Mouse (Mus musculus) common myeloid progenitor, adult 5-6 weeks (primary cell): ENCODE measurements around the gene Epha10. TPM values are rescaled to one million over a fixed set of nuclear protein-coding genes. Genes with fewer than 3 reads are reported as not detected.
A peak's percentile ranks its signal among the peaks of the same experiment; 100 is the strongest.
"Not testable (repeated sequence)": the region's sequence is repeated elsewhere in the genome, so short reads cannot be mapped to it uniquely, and the experiment has no call there.

Source experiments
- ATAC-seq: replicated peaks from 2 replicates; pipeline ENCODE4 v1.8.0; 2016; ENCODE audit warnings: low read depth, mild to moderate bottlenecking, moderate TSS enrichment, inconsistent platforms; ENCODE audit not compliant: poor library complexity, severe bottlenecking
- total RNA-seq: library from RNA; stranded (forward); fragments of 200-1000, 187-1606 nt; gene quantifications from 2 replicates; pipeline ENCODE4 v1.2.3, GENCODE M21; 2017

Gene Epha10
- total RNA-seq, 1 experiment from 2014 or later, result not detected

- ATAC-seq, result no peak
Measured at GRCm38 (mm10) chr4:124893769-124894168, 13.1 kb downstream of the Epha10 start.

GRCm38 (mm10) chr4:124894508-124895428 lies 14.1 kb downstream of the Epha10 start:
- ATAC-seq, result no peak; the same call in 1 of the 2 replicates

- ATAC-seq, result no peak
Measured at GRCm38 (mm10) chr4:124898428-124898827, 17.7 kb downstream of the Epha10 start.

GRCm38 (mm10) chr4:124899906-124900305 lies 19.2 kb downstream of the Epha10 start:
- no peak for ATAC-seq

- ATAC-seq, result no peak
Measured at GRCm38 (mm10) chr4:124905417-124905816, 24.7 kb downstream of the Epha10 start.

- 0 out of 2 replicates have a peak, but pooled peaks have one; percentile 15 for ATAC-seq
Measured at GRCm38 (mm10) chr4:124905971-124906822, 25.5 kb downstream of the Epha10 start.

- ATAC-seq, result no peak
Measured at GRCm38 (mm10) chr4:124928102-124928501, 47.4 kb downstream of the Epha10 start.

GRCm38 (mm10) chr4:124936613-124937471 lies 56.1 kb downstream of the Epha10 start, which contains the start of gene 9930104L06Rik:
9930104L06Rik (plus strand) TSS chr4:124937048.
- peak; percentile 98 for ATAC-seq

GRCm38 (mm10) chr4:124939211-124939610 lies 58.5 kb downstream of the Epha10 start, which contains the start of gene Cdca8:
Cdca8 (minus strand) TSS chr4:124939311.
- ATAC-seq, result not testable (repeated sequence)

- ATAC-seq, result peak; percentile 87
Measured at GRCm38 (mm10) chr4:124943022-124943421, 62.3 kb downstream of the Epha10 start.

- ATAC-seq, result no peak
Measured at GRCm38 (mm10) chr4:124943781-124944180, 63.1 kb downstream of the Epha10 start.

- no peak for ATAC-seq
Measured at GRCm38 (mm10) chr4:124944961-124945360, 64.3 kb downstream of the Epha10 start.

- no peak for ATAC-seq
Measured at GRCm38 (mm10) chr4:124949488-124949887, 68.8 kb downstream of the Epha10 start.

GRCm38 (mm10) chr4:124950181-124951035 lies 69.7 kb downstream of the Epha10 start:
- ATAC-seq, result no peak

GRCm38 (mm10) chr4:124951036-124951433 lies 70.3 kb downstream of the Epha10 start:
- ATAC-seq, result no peak

GRCm38 (mm10) chr4:124953546-124953945 lies 72.8 kb downstream of the Epha10 start:
- no peak for ATAC-seq

- no peak for ATAC-seq
Measured at GRCm38 (mm10) chr4:124957284-124957683, 76.6 kb downstream of the Epha10 start.

- no peak for ATAC-seq
Measured at GRCm38 (mm10) chr4:124959062-124959461, 78.4 kb downstream of the Epha10 start.

- ATAC-seq, result peak; percentile 85
Measured at GRCm38 (mm10) chr4:124960940-124961339, 80.2 kb downstream of the Epha10 start.
